Mouse (Mus musculus) retina, postnatal 1 day (tissue): ENCODE results near the gene Nfkbib.

Source experiments
- DNase-seq: peaks from one replicate; pipeline ENCODE4 v3.0.0-alpha.2; 2012

Gene Nfkbib

GRCm38 (mm10) chr7:28766173-28766879, 986 bp downstream of the Nfkbib start, which contains the start of gene Sirt2:
Sirt2 (plus strand) TSS chr7:28766735.
- peak; percentile 100 for DNase-seq

- DNase-seq: no peak
Measured at GRCm38 (mm10) chr7:28765211-28765610, 2.1 kb downstream of the Nfkbib start.

- no peak for DNase-seq
Measured at GRCm38 (mm10) chr7:28761907-28762306, 5.4 kb downstream of the Nfkbib start.

- no peak for DNase-seq
Measured at GRCm38 (mm10) chr7:28758623-28759022, 8.7 kb downstream of the Nfkbib start.

- no peak for DNase-seq
Measured at GRCm38 (mm10) chr7:28756079-28756478, 11.2 kb downstream of the Nfkbib start, which contains the start of gene Ccer2. Ccer2 (plus strand) TSS chr7:28756174.

- no peak for DNase-seq
Measured at GRCm38 (mm10) chr7:28749935-28750334, 17.4 kb downstream of the Nfkbib start.

- DNase-seq: peak; percentile 100
Measured at GRCm38 (mm10) chr7:28741709-28742438, 25.4 kb downstream of the Nfkbib start, which contains the start of the genes Mrps12 and Sars2. Mrps12 (minus strand) TSS chr7:28741820. Sars2 (plus strand) TSS chr7:28741992.

- no peak for DNase-seq
Measured at GRCm38 (mm10) chr7:28741368-28741708, 26.0 kb downstream of the Nfkbib start.

GRCm38 (mm10) chr7:28740949-28741348, 26.4 kb downstream of the Nfkbib start:
- DNase-seq: no peak

- no peak for DNase-seq
Measured at GRCm38 (mm10) chr7:28739829-28740228, 27.5 kb downstream of the Nfkbib start.

- DNase-seq: no peak
Measured at GRCm38 (mm10) chr7:28735701-28736100, 31.6 kb downstream of the Nfkbib start.

GRCm38 (mm10) chr7:28733211-28733610, 34.1 kb downstream of the Nfkbib start:
- no peak for DNase-seq

GRCm38 (mm10) chr7:28732341-28733142, 34.8 kb downstream of the Nfkbib start:
- DNase-seq: peak; percentile 94

- DNase-seq: peak; percentile 52
Measured at GRCm38 (mm10) chr7:28727649-28728340, 39.5 kb downstream of the Nfkbib start.

- peak; percentile 88 for DNase-seq
Measured at GRCm38 (mm10) chr7:28726600-28726999, 40.7 kb downstream of the Nfkbib start.

GRCm38 (mm10) chr7:28724613-28725012, 42.7 kb downstream of the Nfkbib start:
- DNase-seq: no peak

GRCm38 (mm10) chr7:28722079-28722478, 45.2 kb downstream of the Nfkbib start:
- peak; percentile 42 for DNase-seq

- peak; percentile 53 for DNase-seq
Measured at GRCm38 (mm10) chr7:28720753-28721537, 46.4 kb downstream of the Nfkbib start.

GRCm38 (mm10) chr7:28719650-28720049, 47.7 kb downstream of the Nfkbib start:
- no peak for DNase-seq

GRCm38 (mm10) chr7:28719159-28719558, 48.2 kb downstream of the Nfkbib start:
- no peak for DNase-seq

- no peak for DNase-seq
Measured at GRCm38 (mm10) chr7:28717726-28718125, 49.6 kb downstream of the Nfkbib start.
